Mouse (Mus musculus): Measurements from ENCODE around the gene Tnks1bp1. TPM values are rescaled to one million over a fixed set of nuclear protein-coding genes. Genes with fewer than 3 reads are reported as not detected.

Gene Tnks1bp1
- total RNA-seq (2014; rRNA removed; ENCODE audit: low replicate concordance) (40.5 and 69.5 TPM in 2 replicates), polyA plus RNA-seq (2015; fragmentation: Nextera tagmentation; extraction: Ambion mirVana) (15.4 and 17.7 TPM in 2 replicates)

- TF ChIP-seq CTCF (IDR thresholded peaks at IDR 0.05; ENCODE audit: low read depth) (no peak), EP300 (IDR thresholded peaks at IDR 0.05; ENCODE audit: low read depth) (no peak)
- Histone ChIP-seq H3K4me2 (ENCODE audit: low read depth, low read length) (peak within 1 kb of the TSS; percentile 96), H3K9ac (replicated peaks; ENCODE audit: low read depth, low read length) (peak within 1 kb of the TSS; percentile 78), H3K4me1 (ENCODE audit: control insufficient read depth, insufficient read depth) (peaks cover 5% of the 10 kb centered on the region; the same call in 1 of the 2 replicates), H3K9me3 (replicated peaks; ENCODE audit: control insufficient read depth, low read length) (no peaks in the 10 kb centered on the region), H3K4me3 (ENCODE audit: low read depth, low read length) (peak within 1 kb of the TSS; percentile 81), H3K36me3 (replicated peaks; ENCODE audit: control insufficient read depth, insufficient read depth, low read length) (peaks cover 52% of the 10 kb centered on the region), H3K27ac (ENCODE audit: low read depth) (peak within 1 kb of the TSS; percentile 82), H3K27me3 (ENCODE audit: control insufficient read depth, insufficient read depth, low read length) (no peaks in the 10 kb centered on the region)
- under 1% methylated on average over 42 of the region's 42 CpGs for WGBS
- ATAC-seq (ENCODE audit: insufficient read depth, low read depth) (peak; percentile 86), DNase-seq (ENCODE audit: low spot score) (peak; percentile 90)
Measured at GRCm38 (mm10) chr2:85047596-85048167, at the start of gene Tnks1bp1. Gene Tnks1bp1 (plus strand): TSS chr2:85048022.

- Histone ChIP-seq H3K27me3 (ENCODE audit: control insufficient read depth, insufficient read depth, low read length) (no peaks in the 10 kb centered on the region), H3K4me1 (ENCODE audit: control insufficient read depth, insufficient read depth) (0 out of 2 replicates have a peak, but pooled peaks cover 8% of the 10 kb centered on the region), H3K9ac (replicated peaks; ENCODE audit: low read depth, low read length) (no peak overlapping the region), H3K4me2 (ENCODE audit: low read depth, low read length) (no peak overlapping the region), H3K36me3 (replicated peaks; ENCODE audit: control insufficient read depth, insufficient read depth, low read length) (no peaks in the 10 kb centered on the region), H3K4me3 (ENCODE audit: low read depth, low read length) (no peak overlapping the region), H3K9me3 (replicated peaks; ENCODE audit: control insufficient read depth, low read length) (no peaks in the 10 kb centered on the region), H3K27ac (ENCODE audit: low read depth) (peak overlapping the region; percentile 67)
- TF ChIP-seq EP300 (IDR thresholded peaks at IDR 0.05; ENCODE audit: low read depth) (no peak), CTCF (IDR thresholded peaks at IDR 0.05; ENCODE audit: low read depth) (no peak)
- ATAC-seq (ENCODE audit: insufficient read depth, low read depth) (peak; percentile 21; the same call in 1 of the 2 replicates), DNase-seq (ENCODE audit: low spot score) (peak; percentile 65)
- 55% methylated on average over 3 of the region's 3 CpGs for WGBS
Measured at GRCm38 (mm10) chr2:84999486-85000181, 48.2 kb upstream of the Tnks1bp1 start.

GRCm38 (mm10) chr2:85001497-85001896 lies 46.3 kb upstream of the Tnks1bp1 start:
- peak; percentile 28; the same call in 1 of the 2 replicates for ATAC-seq (ENCODE audit: insufficient read depth, low read depth)
- Histone ChIP-seq H3K27me3 (ENCODE audit: control insufficient read depth, insufficient read depth, low read length) (no peaks in the 10 kb centered on the region), H3K4me1 (ENCODE audit: control insufficient read depth, insufficient read depth) (0 out of 2 replicates have a peak, but pooled peaks cover 8% of the 10 kb centered on the region), H3K4me3 (ENCODE audit: low read depth, low read length) (no peak overlapping the region), H3K9me3 (replicated peaks; ENCODE audit: control insufficient read depth, low read length) (no peaks in the 10 kb centered on the region), H3K27ac (ENCODE audit: low read depth) (peak overlapping the region; percentile 19; the same call in 1 of the 2 replicates), H3K36me3 (replicated peaks; ENCODE audit: control insufficient read depth, insufficient read depth, low read length) (no peaks in the 10 kb centered on the region), H3K4me2 (ENCODE audit: low read depth, low read length) (no peak overlapping the region), H3K9ac (replicated peaks; ENCODE audit: low read depth, low read length) (no peak overlapping the region)
- no peak for TF ChIP-seq EP300 (IDR thresholded peaks at IDR 0.05; ENCODE audit: low read depth)
- WGBS = 67% methylated on average over 13 of the region's 13 CpGs
- DNase-seq (ENCODE audit: low spot score) = no peak

GRCm38 (mm10) chr2:85002575-85002974 lies 45.2 kb upstream of the Tnks1bp1 start:
- no peak for TF ChIP-seq CTCF (IDR thresholded peaks at IDR 0.05; ENCODE audit: low read depth)
- no peak for TF ChIP-seq EP300 (IDR thresholded peaks at IDR 0.05; ENCODE audit: low read depth)
- 0 out of 2 replicates have a peak, but pooled peaks cover 8% of the 10 kb centered on the region for H3K4me1 ChIP-seq (ENCODE audit: control insufficient read depth, insufficient read depth)
- WGBS = 34% methylated on average over 8 of the region's 8 CpGs
- no peak overlapping the region for H3K9ac ChIP-seq (replicated peaks; ENCODE audit: low read depth, low read length)
- peak; percentile 39; the same call in 1 of the 2 replicates for ATAC-seq (ENCODE audit: insufficient read depth, low read depth)
- no peaks in the 10 kb centered on the region for H3K9me3 ChIP-seq (replicated peaks; ENCODE audit: control insufficient read depth, low read length)
- H3K36me3 ChIP-seq (replicated peaks; ENCODE audit: control insufficient read depth, insufficient read depth, low read length) = no peaks in the 10 kb centered on the region
- no peak overlapping the region for H3K4me3 ChIP-seq (ENCODE audit: low read depth, low read length)
- no peak overlapping the region for H3K4me2 ChIP-seq (ENCODE audit: low read depth, low read length)
- DNase-seq (ENCODE audit: low spot score) = no peak
- H3K27me3 ChIP-seq (ENCODE audit: control insufficient read depth, insufficient read depth, low read length) = no peaks in the 10 kb centered on the region
- no peak overlapping the region for H3K27ac ChIP-seq (ENCODE audit: low read depth)

GRCm38 (mm10) chr2:85004341-85004740 lies 43.5 kb upstream of the Tnks1bp1 start:
- DNase-seq (ENCODE audit: low spot score) (no peak), ATAC-seq (ENCODE audit: insufficient read depth, low read depth) (no peak)
- no peak overlapping the region for H3K9ac ChIP-seq (replicated peaks; ENCODE audit: low read depth, low read length)
- no peak overlapping the region for H3K4me3 ChIP-seq (ENCODE audit: low read depth, low read length)
- no peak for TF ChIP-seq EP300 (IDR thresholded peaks at IDR 0.05; ENCODE audit: low read depth)
- no peak for TF ChIP-seq CTCF (IDR thresholded peaks at IDR 0.05; ENCODE audit: low read depth)
- H3K9me3 ChIP-seq (replicated peaks; ENCODE audit: control insufficient read depth, low read length) = no peaks in the 10 kb centered on the region
- H3K36me3 ChIP-seq (replicated peaks; ENCODE audit: control insufficient read depth, insufficient read depth, low read length) = no peaks in the 10 kb centered on the region
- WGBS = 72% methylated on average over 4 of the region's 4 CpGs
- no peak overlapping the region for H3K4me2 ChIP-seq (ENCODE audit: low read depth, low read length)
- H3K4me1 ChIP-seq (ENCODE audit: control insufficient read depth, insufficient read depth) = 0 out of 2 replicates have a peak, but pooled peaks cover 8% of the 10 kb centered on the region
- H3K27ac ChIP-seq (ENCODE audit: low read depth) = no peak overlapping the region
- no peaks in the 10 kb centered on the region for H3K27me3 ChIP-seq (ENCODE audit: control insufficient read depth, insufficient read depth, low read length)
